7 mouse cellular contexts compared by ENCODE assay signal in the genomic region with DNA sequence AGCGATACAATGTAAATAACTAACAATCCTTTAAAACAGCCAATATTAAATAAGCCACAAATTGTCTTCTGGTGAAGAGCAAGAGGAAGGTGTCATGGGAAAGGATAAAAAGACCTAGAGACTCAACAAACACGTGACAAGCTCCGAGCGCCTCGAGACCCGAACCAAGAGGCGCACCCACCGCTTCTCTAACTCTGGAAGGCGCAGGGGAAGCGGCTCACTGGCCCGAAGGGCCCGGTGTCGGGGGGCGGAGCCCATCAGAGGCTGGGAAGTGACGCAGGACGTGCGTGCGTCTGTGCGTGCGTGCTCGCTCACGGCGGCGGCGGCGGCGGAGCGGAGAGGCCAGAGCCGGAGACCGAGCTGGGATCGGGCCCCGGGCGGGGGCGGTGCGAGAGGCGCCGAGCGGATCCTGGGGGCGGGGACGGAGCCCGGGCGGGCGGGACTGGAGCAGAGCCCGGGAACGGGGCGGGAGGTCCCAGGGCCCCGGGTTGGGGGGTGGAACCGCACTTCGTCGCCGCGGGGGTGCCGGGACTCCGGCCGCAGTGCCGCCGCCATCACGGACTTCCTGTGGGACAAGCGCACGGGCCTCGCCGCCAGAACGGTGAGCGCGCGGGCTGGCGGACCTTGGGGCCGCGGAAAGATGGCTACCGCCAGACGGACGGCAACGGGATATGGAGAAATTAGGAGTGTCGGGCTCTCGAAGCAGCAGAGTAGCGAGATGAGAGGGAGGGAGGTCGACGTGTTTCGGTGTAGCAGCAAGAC. TPM values are rescaled to one million over a fixed set of nuclear protein-coding genes. Genes with fewer than 3 reads are reported as not detected.
DNase-seq lines count a peak whose midpoint lies in the region; ATAC-seq lines count a peak whose summit lies in the region.

A gene (plus strand): TSS at position 290 of the 762 bp plus-strand sequence.

- no peaks in the 10 kb centered on the region for H3K27me3 ChIP-seq in intestine, embryonic 15.5 days (replicated peaks)
- no peaks in the 10 kb centered on the region for H3K27me3 ChIP-seq in midbrain, embryonic 10.5 days (ENCODE audit: low read depth, poor library complexity, severe bottlenecking)

- H3K4me1 ChIP-seq in intestine, embryonic 15.5 days (replicated peaks), result peaks cover 24% of the 10 kb centered on the region
- H3K4me1 ChIP-seq in midbrain, embryonic 10.5 days, result peaks cover 36% of the 10 kb centered on the region

- peak within 1 kb of the TSS; percentile 98 for H3K9ac ChIP-seq in intestine, embryonic 15.5 days

- H3K9me3 ChIP-seq in intestine, embryonic 15.5 days, result no peaks in the 10 kb centered on the region
- H3K9me3 ChIP-seq in midbrain, embryonic 10.5 days (replicated peaks), result no peaks in the 10 kb centered on the region

- H3K27ac ChIP-seq in intestine, embryonic 15.5 days, result peak within 1 kb of the TSS; percentile 97
- peak within 1 kb of the TSS; percentile 98 for H3K27ac ChIP-seq in midbrain, embryonic 10.5 days (replicated peaks)

- H3K4me3 ChIP-seq in intestine, embryonic 15.5 days (replicated peaks), result peak within 1 kb of the TSS; percentile 91
- peak within 1 kb of the TSS; percentile 96 for H3K4me3 ChIP-seq in midbrain, embryonic 10.5 days

- peaks cover 20% of the 10 kb centered on the region for H3K36me3 ChIP-seq in intestine, embryonic 15.5 days
- H3K36me3 ChIP-seq in midbrain, embryonic 10.5 days, result peaks cover 36% of the 10 kb centered on the region

- DNase-seq in adrenal gland, adult (ENCODE audit: inconsistent age in 2 of 2, low spot score in 1 of 2), result peak; percentile 96 to 98
- peak; percentile 96 for DNase-seq in embryo, embryonic 10.5 days (ENCODE audit: low spot score)
- DNase-seq in gastrocnemius, postnatal 25 days, result peak; percentile 95
- peak; percentile 92 to 95 for DNase-seq in left cerebral cortex, postnatal 25 days (ENCODE audit: low spot score in 2 of 2)
- DNase-seq in midbrain, embryonic 10.5 days (ENCODE audit: low spot score), result peak; percentile 97
- peak; percentile 89 for DNase-seq in right cerebral cortex, postnatal 4 days

- under 1% methylated on average over 74 of the region's 79 CpGs for WGBS in intestine, embryonic 15.5 days
- WGBS in midbrain, embryonic 10.5 days, result 1% methylated on average over 79 of the region's 79 CpGs

- intact Hi-C loops in left cerebral cortex, postnatal 25 days (cut with DNase I), result loop anchor here (2.0 kb wide), 1 partner anchor 74 kb away; no protein-coding TSS in a partner anchor

- peak within 1 kb of the TSS; percentile 69 for H3K4me2 ChIP-seq in intestine, embryonic 15.5 days (replicated peaks)

- peak; percentile 99 for ATAC-seq in intestine, embryonic 15.5 days

RNA-seq across cellular contexts. Expression of the gene that starts here (rescaled TPM):
- 10 to 100 TPM; 16.0 to 16.3 TPM for total RNA-seq in gastrocnemius, postnatal 25 days (2021)
- 21.2 and 25.4 TPM in 2 replicates for polyA plus RNA-seq in intestine, embryonic 15.5 days (2015; fragmentation: Nextera tagmentation; extraction: Ambion mirVana)
- total RNA-seq in left cerebral cortex, postnatal 25 days (2021), result 10 to 100 TPM; 39.0 to 46.6 TPM
- 33.8 and 34.0 TPM in 2 replicates for polyA plus RNA-seq in midbrain, embryonic 10.5 days (2016; fragmentation: Nextera tagmentation; extraction: Ambion mirVana)

Comparison
In these comparisons a context has a peak if more than half of its experiments do, and no peak if none do; other contexts are left out.
1. Peak in every context shown above with its lines: DNase-seq, ATAC-seq, H3K4me3 ChIP-seq and H3K27ac ChIP-seq.